Mouse (Mus musculus) hindbrain, embryonic 14.5 days (tissue): ENCODE results near the gene Tff3. TPM values are rescaled to one million over a fixed set of nuclear protein-coding genes. Genes with fewer than 3 reads are reported as not detected.

ENCODE experiments used
- ATAC-seq: fragments of 200-750 bp; cut with Nextera tagmentation; 2 replicates; pipeline ENCODE4 v1.8.0; 2017; ENCODE audit warnings: moderate number of reproducible peaks, mild to moderate bottlenecking, moderate TSS enrichment, moderate library complexity; ENCODE audit not compliant: low FRiP score
- DNase-seq: peaks from one replicate; pipeline ENCODE4 v3.0.0-alpha.2; 2015; ENCODE audit warnings: low spot score
- H3K27ac ChIP-seq: fragments of 300-500 bp; sonication (generic); 2 replicates; pipeline ENCODE4 v1.5.1; 2014; ENCODE audit warnings: mild to moderate bottlenecking, moderate library complexity
- H3K27me3 ChIP-seq: fragments of 300-500 bp; sonication (generic); 2 replicates; pipeline ENCODE4 v1.6.1; 2014; ENCODE audit warnings: mild to moderate bottlenecking, low read length, mixed read lengths; ENCODE audit not compliant: control insufficient read depth, insufficient read depth
- H3K36me3 ChIP-seq: fragments of 300-500 bp; sonication (generic); replicated peaks from 2 replicates; pipeline ENCODE4 v1.6.1; 2014; ENCODE audit not compliant: control insufficient read depth, insufficient read depth
- H3K4me1 ChIP-seq: fragments of 300-500 bp; sonication (generic); replicated peaks from 2 replicates; pipeline ENCODE4 v1.6.1; 2014; ENCODE audit warnings: antibody characterized with exemption, low read length, mixed read lengths; ENCODE audit not compliant: control insufficient read depth, insufficient read depth
- H3K4me2 ChIP-seq: fragments of 300-500 bp; sonication (generic); replicated peaks from 2 replicates; pipeline ENCODE4 v1.6.1; 2014; ENCODE audit warnings: mild to moderate bottlenecking, moderate library complexity
- H3K4me3 ChIP-seq: fragments of 300-500 bp; sonication (generic); replicated peaks from 2 replicates; pipeline ENCODE4 v1.5.1; 2014; ENCODE audit warnings: mild to moderate bottlenecking, low read length
- H3K9ac ChIP-seq: fragments of 300-500 bp; sonication (generic); 2 replicates; pipeline ENCODE4 v1.6.1; 2014
- H3K9me3 ChIP-seq: fragments of 300-500 bp; sonication (generic); 2 replicates; pipeline ENCODE4 v1.6.1; 2016; ENCODE audit warnings: low read length; ENCODE audit not compliant: control insufficient read depth
- WGBS: fragments of 180-500 bp; shearing (Covaris S2); extraction: QIAGEN DNeasy Blood & Tissue Kit; methylation state at CpG from one replicate; pipeline ENCODE4 v1.1.7; 2014; 5-methylcytosine and 5-hydroxymethylcytosine counted together
- polyA plus RNA-seq: library from polyadenylated mRNA; unstranded; fragments of >200 nt; fragmentation: Nextera tagmentation; extraction: Ambion mirVana; gene quantifications from 2 replicates; pipeline ENCODE4 v1.2.1, GENCODE M21; 2014

The Tff3 gene
- polyA plus RNA-seq, 1 experiment from 2014 or later, result 4.5 TPM

GRCm38 (mm10) chr17:31131269-31131821 lies 1.9 kb upstream of the Tff3 start:
- H3K27ac ChIP-seq, result no peak overlapping the region
- no peak for DNase-seq
- no peak overlapping the region for H3K4me2 ChIP-seq
- H3K4me1 ChIP-seq, result no peaks in the 10 kb centered on the region
- H3K9ac ChIP-seq, result no peak overlapping the region
- no peaks in the 10 kb centered on the region for H3K36me3 ChIP-seq
- no peaks in the 10 kb centered on the region for H3K27me3 ChIP-seq
- ATAC-seq, result no peak
- no peak overlapping the region for H3K4me3 ChIP-seq
- H3K9me3 ChIP-seq, result no peaks in the 10 kb centered on the region
- 84% methylated on average over 10 of the region's 10 CpGs for WGBS

GRCm38 (mm10) chr17:31128708-31129318 lies 633 bp downstream of the Tff3 start:
- Histone ChIP-seq H3K36me3 (no peaks in the 10 kb centered on the region), H3K27me3 (no peaks in the 10 kb centered on the region), H3K4me3 (no peak overlapping the region), H3K4me2 (no peak overlapping the region), H3K9me3 (no peaks in the 10 kb centered on the region), H3K27ac (no peak overlapping the region), H3K4me1 (no peaks in the 10 kb centered on the region), H3K9ac (no peak overlapping the region)
- ATAC-seq (no peak), DNase-seq (no peak)
- WGBS, result 85% methylated on average over 9 of the region's 9 CpGs

DNA sequence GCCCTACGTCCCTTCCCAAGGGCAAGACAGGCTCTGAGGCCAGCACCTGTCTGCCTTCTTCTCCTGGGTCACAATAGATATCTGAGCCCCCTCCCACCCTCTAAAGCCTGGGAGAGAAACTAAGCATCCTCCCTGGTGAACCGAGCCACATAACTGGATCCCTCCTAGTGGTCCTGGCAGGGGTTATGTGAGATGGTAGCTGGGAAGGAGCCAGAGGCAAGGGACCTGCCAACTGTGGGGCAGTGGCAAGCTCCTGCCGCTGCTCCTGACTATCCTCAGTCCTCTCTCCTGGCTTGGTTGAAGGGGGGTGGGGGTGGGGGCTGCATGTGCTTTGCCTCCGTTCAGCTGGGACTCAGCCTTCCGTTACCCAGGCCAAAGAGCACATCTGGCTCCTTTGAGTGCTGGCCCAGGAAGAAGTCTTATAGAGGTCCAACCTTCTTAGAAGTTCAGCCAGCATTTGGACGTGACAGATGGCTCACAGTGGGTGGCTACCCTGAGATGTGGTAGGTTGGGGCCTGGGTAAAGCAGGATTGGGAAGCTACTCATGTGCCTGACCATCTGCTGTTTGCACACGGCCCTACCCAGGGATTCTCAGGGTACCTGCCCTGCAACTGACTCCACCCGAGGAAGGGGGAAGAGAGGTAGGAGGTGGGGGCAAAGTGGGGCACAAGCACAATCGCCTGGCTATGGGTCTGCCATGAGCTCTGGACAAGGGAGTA lies 3.7 kb downstream of the Tff3 start:
- H3K27ac ChIP-seq, result no peak overlapping the region
- H3K4me1 ChIP-seq, result no peaks in the 10 kb centered on the region
- no peak overlapping the region for H3K4me3 ChIP-seq
- no peaks in the 10 kb centered on the region for H3K36me3 ChIP-seq
- no peaks in the 10 kb centered on the region for H3K27me3 ChIP-seq
- ATAC-seq (peak; percentile 60; the same call in 1 of the 2 replicates), DNase-seq (peak; percentile 47)
- H3K4me2 ChIP-seq, result no peak overlapping the region
- 39% methylated on average over 9 of the region's 9 CpGs for WGBS
- H3K9ac ChIP-seq, result no peak overlapping the region
- peaks cover 8% of the 10 kb centered on the region; the same call in 1 of the 2 replicates for H3K9me3 ChIP-seq

DNA sequence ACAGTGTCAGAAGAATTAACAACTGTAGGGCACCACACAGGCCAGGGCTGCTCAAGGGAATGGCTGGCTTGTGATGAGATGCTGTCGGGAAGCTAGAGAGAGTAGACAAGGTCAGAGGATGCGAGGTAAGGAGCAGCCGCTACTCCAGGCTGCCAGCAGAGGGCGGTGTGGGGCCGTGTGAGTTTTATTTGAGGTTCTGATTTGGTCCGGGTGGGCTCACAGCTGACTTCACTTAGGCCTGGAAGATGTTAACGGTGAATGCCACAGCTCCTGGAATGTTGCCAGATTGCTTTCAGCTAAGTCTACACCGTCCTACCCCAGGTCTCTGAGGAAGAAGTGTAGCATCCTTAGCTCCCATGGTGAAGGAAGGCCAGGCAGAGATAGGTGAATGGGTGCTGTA lies 7.5 kb downstream of the Tff3 start:
- ATAC-seq (no peak), DNase-seq (peak; percentile 70)
- peaks cover 4% of the 10 kb centered on the region; the same call in 1 of the 2 replicates for H3K36me3 ChIP-seq
- peaks cover 8% of the 10 kb centered on the region; the same call in 1 of the 2 replicates for H3K9me3 ChIP-seq
- H3K27ac ChIP-seq, result no peak overlapping the region
- H3K4me3 ChIP-seq, result no peak overlapping the region
- no peaks in the 10 kb centered on the region for H3K4me1 ChIP-seq
- no peak overlapping the region for H3K4me2 ChIP-seq
- H3K9ac ChIP-seq, result no peak overlapping the region
- no peaks in the 10 kb centered on the region for H3K27me3 ChIP-seq
- WGBS, result 13% methylated on average over 8 of the region's 8 CpGs

GRCm38 (mm10) chr17:31119429-31119828 lies 10.0 kb downstream of the Tff3 start:
- no peak; the same call in 1 of the 2 replicates for ATAC-seq
- Histone ChIP-seq H3K4me3 (no peak overlapping the region), H3K36me3 (peaks cover 22% of the 10 kb centered on the region), H3K9me3 (peaks cover 8% of the 10 kb centered on the region; the same call in 1 of the 2 replicates), H3K27ac (no peak overlapping the region), H3K4me1 (no peaks in the 10 kb centered on the region), H3K9ac (no peak overlapping the region), H3K27me3 (no peaks in the 10 kb centered on the region), H3K4me2 (no peak overlapping the region)
- 3% methylated on average over 7 of the region's 7 CpGs for WGBS
- peak; percentile 82 for DNase-seq

- Histone ChIP-seq H3K27ac (no peak overlapping the region), H3K4me3 (no peak overlapping the region), H3K9me3 (0 out of 2 replicates have a peak, but pooled peaks cover under 1% of the 10 kb centered on the region), H3K27me3 (no peaks in the 10 kb centered on the region), H3K4me2 (no peak overlapping the region), H3K4me1 (peaks cover 8% of the 10 kb centered on the region; the same call in 1 of the 2 replicates), H3K9ac (no peak overlapping the region), H3K36me3 (peaks cover 37% of the 10 kb centered on the region)
- ATAC-seq (no peak), DNase-seq (no peak)
- WGBS, result 93% methylated on average over 5 of the region's 5 CpGs
Observed at GRCm38 (mm10) chr17:31117946-31118345, 11.5 kb downstream of the Tff3 start.

DNA sequence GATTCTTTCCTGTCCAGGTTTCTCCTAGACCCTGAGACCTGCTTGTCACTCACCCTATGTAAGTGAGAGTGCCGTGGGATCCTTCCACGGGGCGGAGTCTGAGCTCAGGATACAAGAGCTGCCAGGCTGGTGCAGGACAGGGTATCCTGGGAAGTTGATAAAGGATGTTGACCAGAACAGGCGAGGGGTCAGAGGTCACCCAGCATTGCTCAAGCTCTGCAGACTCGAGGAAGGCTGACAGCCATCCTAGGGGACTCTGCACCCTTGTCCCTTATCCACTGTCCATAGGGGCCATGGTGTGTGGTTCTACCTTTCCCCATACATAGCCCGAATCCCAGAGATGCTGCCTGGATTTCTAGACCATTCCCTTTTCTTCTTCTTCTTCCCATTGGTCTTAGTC lies 13.4 kb downstream of the Tff3 start:
- Histone ChIP-seq H3K27ac (no peak overlapping the region), H3K9me3 (no peaks in the 10 kb centered on the region), H3K4me2 (no peak overlapping the region), H3K27me3 (no peaks in the 10 kb centered on the region), H3K4me1 (peaks cover 8% of the 10 kb centered on the region; the same call in 1 of the 2 replicates), H3K36me3 (peaks cover 50% of the 10 kb centered on the region), H3K9ac (no peak overlapping the region), H3K4me3 (no peak overlapping the region)
- no peak for DNase-seq
- no peak for ATAC-seq
- WGBS, result 65% methylated on average over 6 of the region's 6 CpGs

DNA sequence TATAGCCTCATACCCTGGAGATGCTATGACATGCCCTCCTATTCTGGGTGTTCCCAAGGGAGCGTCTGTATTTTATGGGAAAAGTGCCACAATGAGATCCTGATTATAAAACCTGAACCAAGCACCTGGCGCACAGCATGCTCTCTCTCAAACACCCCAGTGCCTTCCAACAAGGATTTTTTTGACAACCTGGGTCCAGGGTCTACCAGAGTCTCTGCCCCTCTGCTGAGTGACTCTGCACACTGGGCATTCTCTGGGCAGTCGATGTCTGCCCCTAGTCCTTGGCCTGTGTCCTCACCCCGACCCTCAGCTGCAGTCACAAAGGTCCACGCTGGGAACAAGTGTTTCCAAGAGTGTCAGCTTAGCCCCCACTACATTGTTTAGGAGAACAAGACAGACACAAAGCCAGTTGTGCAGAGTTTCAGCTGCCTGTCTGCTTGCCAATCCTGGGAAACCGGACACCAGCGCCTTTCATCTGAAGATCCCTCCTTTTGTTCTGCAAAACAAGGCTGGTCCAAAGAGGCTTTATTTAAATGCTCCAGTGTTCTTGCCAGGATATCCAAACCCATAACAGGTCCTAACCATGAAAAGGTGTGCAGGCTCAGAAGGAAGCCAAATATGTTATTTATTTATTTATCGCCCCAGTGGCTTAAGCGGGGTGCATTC lies 16.1 kb downstream of the Tff3 start:
- ATAC-seq, result no peak
- no peaks in the 10 kb centered on the region for H3K27me3 ChIP-seq
- H3K4me3 ChIP-seq, result no peak overlapping the region
- peaks cover 8% of the 10 kb centered on the region; the same call in 1 of the 2 replicates for H3K4me1 ChIP-seq
- no peaks in the 10 kb centered on the region for H3K9me3 ChIP-seq
- 22% methylated on average over 9 of the region's 9 CpGs for WGBS
- no peak overlapping the region for H3K4me2 ChIP-seq
- peak overlapping the region; percentile 20; the same call in 1 of the 2 replicates for H3K27ac ChIP-seq
- peak; percentile 38 for DNase-seq
- peaks cover 76% of the 10 kb centered on the region for H3K36me3 ChIP-seq
- H3K9ac ChIP-seq, result no peak overlapping the region

DNA sequence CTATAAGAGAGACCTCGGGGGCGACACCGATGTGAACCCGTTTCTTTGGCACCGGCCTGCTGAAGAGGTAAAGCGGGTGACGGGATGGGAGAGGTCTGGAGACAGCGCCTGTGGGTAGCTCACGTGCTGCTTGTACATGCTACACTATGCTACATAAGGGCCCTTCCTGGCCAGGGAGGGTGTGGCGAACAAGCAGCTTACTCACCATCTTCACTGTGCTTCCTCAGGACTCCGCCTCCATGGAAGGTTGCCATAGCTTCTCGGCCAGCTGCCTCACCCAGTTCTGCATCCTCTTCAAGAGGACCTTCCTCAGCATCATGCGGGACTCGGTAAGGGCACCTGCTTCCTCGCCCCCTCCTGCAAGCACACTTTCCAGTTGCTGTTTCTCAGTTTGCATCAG lies 21.1 kb downstream of the Tff3 start:
- WGBS, result 91% methylated on average over 15 of the region's 15 CpGs
- Histone ChIP-seq H3K4me2 (no peak overlapping the region), H3K4me1 (peaks cover 5% of the 10 kb centered on the region; the same call in 1 of the 2 replicates), H3K27me3 (no peaks in the 10 kb centered on the region), H3K27ac (no peak overlapping the region), H3K9ac (no peak overlapping the region), H3K9me3 (no peaks in the 10 kb centered on the region), H3K36me3 (peaks cover 52% of the 10 kb centered on the region), H3K4me3 (no peak overlapping the region)
- no peak for DNase-seq
- ATAC-seq, result no peak
